Mouse (Mus musculus): ENCODE measurements around the gene Hist1h3c.

- TF ChIP-seq CTCF (IDR thresholded peaks at IDR 0.05; ENCODE audit: low read depth) (no peak), EP300 (IDR thresholded peaks at IDR 0.05; ENCODE audit: low read depth) (no peak)
These were observed 28.2 kb downstream of the Hist1h3c start for GRCm38 (mm10) chr13:23717176-23717575.
